Mouse (Mus musculus) cerebellum, adult 11-12 months (tissue): Measurements from ENCODE around the gene Ptprr.

Experiments
- DNase-seq: peaks from one replicate; pipeline ENCODE4 v3.0.0; 2022

Gene Ptprr

DNA sequence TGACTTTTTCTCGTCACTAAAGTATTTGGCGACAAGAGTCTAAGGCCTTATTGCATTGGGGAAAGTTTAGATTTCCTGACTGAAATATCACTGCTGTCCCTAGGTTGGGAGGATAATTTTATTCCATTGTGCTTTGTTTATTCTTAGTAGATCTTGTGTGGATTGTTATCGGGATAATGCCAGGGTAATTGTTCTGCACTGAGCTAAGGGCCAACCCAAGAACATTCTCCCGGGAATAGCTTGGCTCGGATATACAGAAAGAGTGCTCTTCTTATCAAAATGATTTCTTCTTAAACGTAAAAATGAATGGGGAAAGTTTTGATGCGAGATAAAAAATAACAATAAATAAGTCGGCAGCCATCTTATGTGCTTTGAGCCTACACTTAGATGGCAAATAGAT is 183.5 kb downstream of the Ptprr start:
- no peak for DNase-seq

DNA sequence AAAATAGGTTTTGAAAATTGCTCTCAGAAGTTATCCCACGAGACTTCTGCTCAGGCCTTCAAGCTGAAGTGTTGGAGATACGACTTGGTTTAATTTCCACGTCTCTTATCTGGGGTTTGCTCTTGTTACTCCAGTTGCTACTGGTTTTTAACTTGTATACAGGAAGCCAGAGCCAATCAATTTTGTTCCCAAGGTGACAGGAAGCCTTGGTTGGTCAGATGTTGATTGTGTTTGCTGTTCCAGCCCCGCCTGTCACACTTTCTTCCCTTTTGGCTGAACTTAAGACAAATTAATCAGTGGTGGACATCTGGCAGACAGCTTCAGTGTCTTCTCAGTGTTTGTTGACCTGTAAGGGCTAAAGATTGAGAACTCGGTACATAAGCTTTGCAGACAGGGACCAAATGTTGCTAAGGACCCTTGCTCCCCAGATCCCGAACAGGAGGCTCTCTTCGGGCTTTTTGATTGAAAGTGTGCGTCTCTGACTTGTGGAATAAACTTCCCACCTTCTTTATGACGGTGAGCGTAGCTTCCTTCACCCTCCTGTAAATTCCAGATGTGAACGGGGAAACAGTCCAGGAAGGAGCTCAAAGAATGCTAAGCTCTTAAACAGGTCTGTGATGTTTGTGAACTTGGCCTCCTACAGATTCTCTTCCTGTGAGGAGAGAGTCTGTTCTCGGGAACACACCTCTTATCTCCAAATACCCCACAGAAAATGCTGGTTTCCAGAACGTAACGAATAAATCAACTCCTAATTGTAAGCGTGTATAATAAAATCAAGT is 187.8 kb downstream of the Ptprr start:
- DNase-seq: no peak

DNA sequence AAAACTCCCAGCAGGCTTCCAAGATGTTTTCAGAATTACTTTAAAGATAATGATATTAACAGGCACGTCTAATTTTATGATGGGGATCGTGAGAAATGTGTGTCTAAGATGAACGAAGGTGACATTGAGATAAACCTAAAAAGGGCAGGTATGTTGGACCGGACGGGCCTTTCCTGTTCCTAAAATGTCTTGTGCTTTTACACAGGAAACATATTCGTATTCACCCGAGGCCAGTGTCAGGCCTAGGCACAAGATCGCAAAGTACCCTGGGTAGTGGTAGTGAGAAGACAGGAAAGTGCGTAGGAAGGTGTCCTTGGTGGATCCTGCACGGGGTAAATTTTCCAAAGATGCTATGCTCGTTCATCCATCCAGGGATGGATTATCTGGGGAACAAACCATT is 188.4 kb downstream of the Ptprr start:
- no peak for DNase-seq

DNA sequence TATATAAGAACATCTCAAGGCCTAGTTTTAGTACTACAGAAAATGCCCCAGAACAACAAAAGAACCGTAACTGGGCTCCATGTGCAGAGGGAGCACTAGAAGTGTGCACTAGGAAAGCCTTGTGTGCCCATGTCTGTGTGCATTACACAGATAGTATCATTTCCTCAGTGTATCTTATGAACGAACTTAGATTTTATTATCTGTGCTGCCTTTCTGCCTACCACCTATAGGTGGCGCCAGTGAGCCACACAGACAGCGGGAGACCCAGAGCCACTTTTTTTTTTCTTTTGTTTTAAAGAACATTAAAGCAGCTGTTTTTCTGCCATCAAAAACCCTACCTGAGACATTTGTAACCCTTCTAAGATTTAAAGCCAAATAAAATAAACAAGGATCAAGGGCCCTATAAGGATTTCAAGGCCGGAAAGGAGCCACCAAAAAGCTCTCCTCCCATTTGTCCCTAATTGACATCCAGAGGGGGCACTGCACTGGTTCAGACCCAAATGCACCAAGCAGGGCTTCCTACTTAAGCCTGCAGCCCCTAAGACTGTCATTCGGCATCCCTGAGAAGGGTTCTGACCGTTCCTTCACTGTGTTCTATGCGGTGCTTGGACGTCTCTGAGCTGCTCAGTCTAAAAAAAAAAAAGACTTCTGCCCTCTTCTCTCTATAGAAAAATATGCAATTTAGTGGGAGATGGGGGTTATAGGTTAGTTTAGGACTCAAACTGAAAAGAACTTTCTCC is 190.1 kb downstream of the Ptprr start:
- no peak for DNase-seq

DNA sequence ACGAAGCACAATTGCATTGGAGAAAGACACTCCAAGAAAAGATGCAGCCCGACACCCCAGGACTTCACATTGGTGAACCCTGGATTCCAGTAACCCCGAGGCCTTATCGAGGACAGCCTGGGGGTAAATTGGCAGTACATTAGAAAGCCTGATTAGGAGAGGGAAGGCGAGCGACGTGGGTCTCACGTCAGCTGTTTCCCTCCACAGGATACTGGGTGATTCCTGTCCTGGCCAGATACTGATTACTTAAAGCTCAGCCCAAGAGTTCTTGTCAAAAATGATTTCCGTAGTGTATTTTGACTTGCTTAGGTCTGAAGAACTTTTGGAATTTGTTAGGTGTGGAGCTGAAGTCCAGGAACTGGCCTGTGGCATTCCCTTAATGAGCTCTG is 190.7 kb downstream of the Ptprr start:
- DNase-seq: no peak

DNA sequence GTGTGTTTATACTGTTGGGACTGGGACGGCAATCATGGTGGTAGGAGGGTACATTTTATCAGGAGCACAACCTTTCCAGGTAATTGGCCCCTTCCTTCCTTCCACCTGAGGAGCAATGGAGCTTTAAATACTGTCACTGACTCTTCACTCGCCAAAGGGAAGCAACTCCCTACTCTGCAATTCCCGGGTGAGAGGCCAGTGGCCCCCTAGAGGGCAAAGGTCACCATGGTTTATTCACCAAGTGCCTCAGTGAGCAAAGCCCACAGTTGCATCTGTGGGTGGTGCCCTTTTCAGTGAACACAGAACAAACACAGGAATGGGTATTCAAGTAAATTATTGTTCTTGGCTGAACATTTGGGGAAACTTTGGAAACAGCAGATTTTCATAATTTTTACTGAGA is 194.1 kb downstream of the Ptprr start:
- no peak for DNase-seq

DNA sequence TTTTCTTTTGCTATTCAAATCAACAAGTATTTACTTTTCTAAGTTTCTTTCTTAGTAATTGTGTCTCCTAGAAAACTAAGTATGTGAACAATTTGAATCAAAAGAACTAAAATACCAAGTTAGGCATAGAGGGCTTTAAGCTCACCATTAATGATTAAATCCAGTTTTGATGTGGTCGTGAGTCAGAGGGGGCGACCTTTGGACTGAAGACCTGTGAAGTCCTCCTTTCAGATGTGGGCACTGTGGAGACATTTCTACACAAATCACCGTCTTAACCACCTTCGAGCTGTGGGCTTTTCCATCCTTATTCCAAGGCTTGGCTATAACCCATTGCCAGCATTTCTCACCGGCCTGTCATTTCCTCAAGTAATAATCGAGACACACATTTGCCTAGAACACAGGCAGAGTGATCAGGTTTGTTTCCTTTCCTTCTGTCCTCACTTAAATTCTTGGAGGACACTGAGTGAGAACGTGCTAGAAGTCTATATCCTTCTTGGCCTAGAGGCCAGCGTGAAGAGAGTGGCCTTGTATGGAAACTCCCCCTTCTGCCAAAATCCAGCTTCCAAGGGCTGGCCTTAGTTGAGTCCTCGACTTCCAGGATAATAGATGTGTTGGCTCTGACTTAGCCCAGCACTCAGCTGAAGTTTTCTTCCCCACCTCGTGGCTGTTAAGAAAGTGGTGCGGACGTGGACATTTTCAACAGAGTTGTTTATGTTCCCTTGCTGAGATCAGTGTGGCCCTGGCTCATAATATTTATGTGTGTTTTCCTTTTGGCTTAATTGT is 202.5 kb downstream of the Ptprr start:
- DNase-seq: no peak

DNA sequence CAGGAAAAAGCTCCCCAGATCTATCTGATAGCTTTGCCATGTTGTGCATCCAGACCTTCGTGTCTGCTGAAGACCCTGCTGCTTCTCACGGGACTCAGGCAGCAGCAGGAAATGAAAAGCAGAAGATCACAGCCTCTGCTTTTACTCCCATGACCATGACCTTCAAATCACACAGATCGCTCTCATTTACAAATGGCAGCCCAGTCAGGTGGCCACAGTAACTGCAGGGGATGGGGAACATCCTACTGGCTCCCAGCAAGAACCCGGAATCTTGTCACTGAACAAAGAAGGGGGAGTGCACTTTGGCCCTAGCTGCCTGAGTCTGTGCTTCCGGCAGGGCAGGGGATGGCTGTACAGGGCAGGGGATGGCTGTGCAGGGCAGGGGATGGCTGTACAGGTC is 217.3 kb downstream of the Ptprr start:
- DNase-seq: no peak

DNA sequence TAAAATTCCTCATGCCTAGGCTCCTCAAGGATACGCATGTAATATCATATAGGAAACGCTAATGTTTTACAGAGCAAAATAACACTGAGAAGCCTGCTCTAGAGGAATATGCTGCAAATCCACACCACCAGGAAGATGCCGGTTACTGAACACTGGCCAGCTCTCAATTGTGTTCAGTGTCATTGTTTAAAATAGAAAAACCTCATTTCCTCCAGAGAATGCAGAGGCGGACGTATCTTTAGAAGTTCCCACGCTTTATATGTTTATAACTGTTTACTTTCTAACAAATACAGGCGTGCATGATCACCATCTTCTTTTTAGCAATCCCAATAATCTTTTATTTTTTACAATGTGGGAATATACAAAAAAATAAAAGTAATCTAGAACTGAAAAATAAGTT is 224.2 kb downstream of the Ptprr start:
- DNase-seq: no peak

DNA sequence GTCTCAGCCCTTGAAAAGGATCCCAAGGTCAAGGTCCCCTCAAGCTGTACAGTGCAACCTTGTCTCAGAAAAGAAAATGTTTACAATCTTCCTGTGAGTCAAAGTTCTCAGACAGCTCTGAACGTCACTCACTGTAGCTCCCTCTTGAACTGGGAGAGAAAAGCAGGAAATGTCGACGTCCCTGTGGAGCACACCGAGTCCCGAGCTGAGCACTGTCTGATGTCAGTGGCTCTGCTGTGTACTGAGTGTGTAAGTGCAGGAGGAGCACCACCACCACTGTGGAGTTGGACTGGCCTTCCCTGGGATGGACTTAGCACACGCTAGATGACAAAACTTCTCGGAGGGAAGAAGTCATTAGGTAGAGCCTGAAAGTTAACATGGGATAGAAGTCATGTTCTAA is 225.4 kb downstream of the Ptprr start:
- no peak for DNase-seq

DNA sequence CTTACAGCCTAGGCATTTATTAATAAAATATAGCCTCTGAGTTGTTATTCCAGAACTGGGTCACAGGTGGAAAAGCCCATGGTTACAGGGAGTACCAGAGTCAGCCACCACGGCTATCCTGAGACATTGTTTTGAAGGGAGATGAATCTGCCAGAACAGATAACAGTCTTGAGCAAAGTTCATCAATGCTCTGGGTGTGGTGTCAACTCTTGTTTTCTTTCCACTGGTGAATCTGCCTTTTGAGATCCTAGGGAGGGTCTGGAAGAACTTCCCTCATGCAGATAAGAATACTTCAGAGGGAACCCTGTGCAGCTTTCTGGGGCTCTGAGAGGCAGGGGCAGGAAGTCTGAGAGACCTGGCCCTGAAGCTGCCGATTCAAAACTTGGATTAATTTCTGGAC is 227.6 kb downstream of the Ptprr start:
- DNase-seq: no peak

DNA sequence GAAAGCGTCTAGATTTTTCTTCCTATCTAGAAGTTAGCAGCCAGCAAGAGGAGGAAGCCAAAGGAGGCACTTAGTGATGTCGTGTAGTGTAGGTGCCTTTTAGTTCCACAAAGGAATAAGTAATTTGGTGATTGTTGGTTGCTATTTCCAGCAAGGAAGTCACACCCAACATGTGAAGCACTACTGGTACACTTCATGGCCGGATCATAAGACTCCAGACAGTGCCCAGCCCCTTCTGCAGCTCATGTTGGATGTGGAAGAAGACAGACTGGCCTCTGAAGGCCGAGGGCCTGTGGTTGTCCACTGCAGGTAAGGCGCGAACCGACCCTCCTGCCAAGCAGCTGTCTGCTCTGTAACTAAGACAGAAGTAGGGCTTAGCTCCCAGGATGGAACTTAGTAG is 234.7 kb downstream of the Ptprr start:
- no peak for DNase-seq

DNA sequence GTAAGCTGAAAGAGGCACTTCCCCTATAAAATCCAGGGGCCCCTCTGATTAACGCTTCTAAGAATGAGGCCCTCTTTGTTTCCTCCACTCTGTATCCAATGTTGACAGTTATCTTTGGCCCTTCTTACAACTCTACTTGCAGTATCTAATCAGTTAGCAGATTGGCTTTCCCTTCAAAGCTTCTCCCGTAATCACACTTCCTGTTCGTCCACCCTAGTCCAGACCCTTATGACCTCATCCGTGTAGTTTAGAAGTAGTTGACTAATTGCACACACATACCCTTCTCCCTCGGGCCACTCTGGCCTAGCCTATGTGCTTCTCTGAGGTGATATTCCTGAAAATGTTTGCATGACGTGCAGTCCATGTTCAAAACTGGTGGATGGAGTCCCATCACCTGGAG is 236.0 kb downstream of the Ptprr start:
- no peak for DNase-seq

DNA sequence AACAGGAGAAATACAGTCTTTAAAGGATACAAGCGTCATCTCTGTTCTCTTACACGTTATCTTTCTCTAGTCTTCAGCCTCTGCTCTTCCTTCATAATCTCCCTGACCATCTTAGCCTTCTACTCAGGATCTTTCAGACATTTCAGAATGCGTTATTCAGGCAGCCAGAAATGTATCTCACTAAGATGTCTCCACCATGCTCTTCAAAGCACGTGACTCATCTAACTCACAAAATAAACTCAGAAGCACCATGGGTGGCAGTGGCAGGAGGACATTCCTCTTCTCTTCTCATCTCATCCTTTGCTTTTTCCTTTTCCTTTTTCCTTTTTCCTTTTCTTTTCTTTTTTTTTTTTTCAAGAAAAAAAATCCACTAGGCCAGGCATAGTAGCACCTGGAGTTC is 241.3 kb downstream of the Ptprr start:
- no peak for DNase-seq

DNA sequence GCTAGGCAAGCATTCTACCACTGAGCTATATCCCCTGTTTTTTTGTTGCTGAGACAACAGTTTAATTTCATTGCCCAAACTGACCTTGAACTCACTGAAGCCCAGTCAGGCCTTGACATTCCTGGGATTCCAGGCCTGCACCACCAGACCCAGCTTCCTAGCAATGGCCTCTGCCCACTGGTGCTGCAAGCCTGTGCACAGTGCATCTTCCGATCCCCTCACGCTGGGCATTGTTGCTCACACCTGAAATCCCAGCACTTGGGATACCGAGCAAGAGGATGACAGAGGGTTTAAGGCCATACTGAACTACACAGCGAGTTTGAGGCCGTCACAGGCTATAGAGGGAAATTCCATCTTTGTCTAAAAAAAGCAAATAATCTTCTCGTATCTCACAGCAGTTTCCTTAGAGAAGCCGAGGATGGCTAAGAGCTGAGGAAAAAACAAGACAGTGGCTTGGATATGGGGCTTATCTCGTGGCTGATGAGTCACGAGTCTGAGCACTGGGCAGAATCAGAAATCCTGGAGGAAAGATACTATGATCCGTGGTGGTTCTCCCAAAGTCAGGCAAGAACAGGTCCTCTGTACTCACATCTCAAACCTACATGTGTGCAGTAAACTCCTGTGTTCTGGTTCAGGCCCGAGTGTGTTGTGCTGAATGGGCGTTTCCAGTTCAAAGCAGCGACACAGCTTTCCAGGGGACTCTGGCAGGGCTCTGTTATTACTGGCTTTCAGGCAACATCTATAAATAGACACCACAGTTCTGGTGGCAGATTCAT is 242.8 kb downstream of the Ptprr start:
- no peak for DNase-seq

DNA sequence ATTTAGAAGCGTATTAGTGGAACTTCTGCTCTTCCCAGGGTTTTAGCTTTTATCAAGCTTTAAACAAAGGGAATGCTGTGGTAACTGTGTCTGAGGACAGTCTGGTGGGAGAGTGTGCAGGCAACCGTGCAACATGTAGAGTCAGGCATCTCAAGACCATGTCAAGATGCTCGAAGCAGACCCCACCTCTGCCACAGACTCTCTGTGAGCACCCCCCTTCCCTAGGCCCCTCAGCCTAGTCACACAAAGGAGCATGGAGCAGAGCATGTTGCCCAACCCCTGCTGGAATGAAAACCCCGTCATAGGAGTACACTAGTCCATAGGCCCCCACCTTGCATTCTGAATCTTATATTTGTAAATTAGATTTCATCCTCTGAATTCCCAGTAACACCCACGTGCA is 243.5 kb downstream of the Ptprr start:
- no peak for DNase-seq

DNA sequence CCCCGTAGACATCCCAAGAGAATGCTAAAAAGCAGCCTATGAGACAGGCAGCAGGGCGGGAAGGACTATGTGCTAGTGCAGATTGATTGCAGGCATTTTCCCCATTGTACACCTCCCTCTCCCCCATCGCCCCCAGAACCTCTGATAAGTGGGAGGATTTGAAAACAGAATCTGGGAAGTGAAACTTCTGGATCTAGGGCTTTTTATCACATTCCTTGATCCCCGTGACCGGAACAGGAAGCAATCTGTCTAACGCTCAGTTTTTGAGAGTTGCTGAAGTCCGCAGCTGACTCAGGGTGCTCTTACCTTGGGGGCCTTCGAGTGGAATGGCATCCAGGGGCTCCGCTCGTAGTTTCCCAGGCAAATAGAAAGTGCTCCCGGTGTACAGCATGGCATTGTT is 246.5 kb downstream of the Ptprr start:
- no peak for DNase-seq

DNA sequence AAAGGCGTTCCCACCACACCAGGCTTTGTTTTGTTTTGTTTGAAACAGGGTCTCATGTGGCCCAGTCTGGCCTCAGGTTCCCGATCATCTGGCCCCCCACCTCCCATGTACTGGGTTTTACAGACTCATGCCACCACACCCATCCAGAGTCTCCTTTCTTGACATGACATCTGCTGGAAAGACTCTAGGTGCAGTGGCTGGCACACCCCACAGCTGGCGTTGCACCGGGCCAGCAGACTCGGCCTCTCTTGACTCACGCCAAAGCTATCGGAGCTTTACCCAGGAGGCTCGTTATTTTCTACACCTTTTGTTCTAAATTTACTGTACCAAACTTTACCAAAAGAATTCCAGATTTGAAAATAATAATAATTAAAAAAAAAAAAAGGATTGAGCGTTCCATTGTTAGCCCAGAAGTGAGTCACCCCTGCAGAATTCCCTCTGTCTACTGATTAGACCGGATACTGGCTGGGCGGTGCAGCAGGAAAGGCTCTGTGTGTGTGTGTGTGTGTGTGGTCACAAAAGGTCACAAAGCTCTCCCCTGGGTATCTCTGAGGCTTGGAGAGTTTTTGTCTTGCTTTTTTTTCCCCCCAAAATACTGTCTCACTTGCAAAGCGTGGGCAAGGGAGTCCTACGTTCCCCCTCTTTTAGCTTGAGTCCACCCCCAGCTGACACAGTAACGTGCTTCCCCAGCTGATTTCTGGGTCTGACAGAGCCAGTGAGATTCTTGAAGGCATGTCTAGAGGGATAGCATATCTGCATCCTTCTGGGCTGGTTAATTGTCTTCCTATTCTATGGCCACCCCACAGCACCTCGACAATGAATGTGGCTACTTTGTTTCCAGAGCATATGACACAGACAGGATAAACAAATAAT is 248.8 kb downstream of the Ptprr start:
- DNase-seq: no peak

DNA sequence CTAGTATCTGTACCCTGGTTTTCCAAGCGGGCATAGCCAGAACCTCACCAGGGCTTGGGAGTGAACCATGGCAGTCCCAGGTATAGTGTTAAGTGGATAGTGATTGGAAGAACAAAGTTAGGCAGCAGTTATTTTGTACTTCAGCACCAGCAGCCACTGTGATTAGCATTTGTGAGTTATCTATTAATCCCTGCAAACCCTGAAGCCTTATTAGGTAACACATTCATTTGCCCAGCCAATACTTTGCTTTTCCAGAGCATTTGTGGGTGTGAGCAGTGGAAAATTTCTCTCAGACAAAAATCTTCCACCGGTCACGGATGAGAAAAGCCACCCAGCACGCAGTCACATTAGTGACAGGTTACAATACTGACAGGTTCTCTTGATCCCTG is 249.4 kb downstream of the Ptprr start:
- no peak for DNase-seq

DNA sequence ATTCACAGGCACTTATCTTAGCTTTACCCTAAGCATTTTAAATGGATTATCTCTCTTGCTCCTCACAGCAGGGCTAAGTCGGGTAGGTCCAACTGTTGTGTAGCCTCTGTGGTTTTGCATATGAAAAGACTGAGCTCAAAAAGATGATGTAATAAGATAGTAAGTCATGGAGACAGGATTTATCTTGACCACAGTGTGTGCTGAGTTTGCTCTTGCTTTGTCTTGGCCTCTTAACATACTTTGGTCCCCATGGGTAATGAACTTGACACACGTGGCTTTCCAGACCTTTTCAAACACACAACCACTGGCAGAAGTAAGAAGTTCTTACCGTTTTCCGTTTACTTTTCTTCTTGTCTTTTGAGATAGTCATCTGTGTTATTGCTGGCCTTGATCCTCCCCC is 250.3 kb downstream of the Ptprr start:
- no peak for DNase-seq

DNA sequence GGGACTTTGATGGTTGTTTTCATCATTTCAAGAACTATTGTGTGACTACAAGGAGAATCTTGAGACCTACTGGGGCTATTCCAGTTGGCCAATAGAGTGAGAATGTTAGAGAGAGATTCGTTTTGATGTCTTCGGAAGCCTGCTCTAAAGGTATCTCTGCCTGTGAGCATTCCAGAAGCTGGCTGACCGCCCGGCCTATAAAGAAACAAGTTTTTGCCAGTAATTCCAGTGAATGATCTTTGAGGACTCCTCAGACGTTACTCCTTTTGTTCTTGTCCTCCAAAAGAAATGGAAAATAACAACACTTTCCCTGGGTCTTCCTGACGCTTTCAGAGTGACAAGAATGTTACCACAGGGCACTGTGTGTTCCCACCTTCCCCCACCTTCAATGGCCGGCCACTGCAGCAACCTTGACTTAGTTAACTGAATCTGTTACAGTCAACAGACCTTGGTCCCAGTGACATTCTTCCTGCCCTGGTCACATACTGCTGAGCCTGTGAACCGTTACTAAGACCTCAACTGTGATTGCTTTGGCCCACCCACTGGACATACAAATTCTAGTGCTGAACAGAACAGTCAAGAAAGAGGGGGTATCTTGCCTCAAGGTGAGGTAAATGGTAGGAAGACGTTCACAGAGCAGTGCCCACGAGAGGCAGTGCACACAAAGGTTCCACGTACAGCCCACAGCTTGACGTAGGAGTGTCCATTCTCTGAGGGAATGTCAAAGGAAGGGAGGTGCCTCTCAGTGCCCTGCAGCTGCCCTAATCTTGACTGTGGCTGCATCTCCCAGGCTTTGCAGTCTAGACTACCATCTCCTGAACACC is 252.8 kb downstream of the Ptprr start:
- no peak for DNase-seq
